Mouse (Mus musculus) midbrain, embryonic 12.5 days (tissue): ENCODE data around the gene Prpf40b. TPM values are rescaled to one million over a fixed set of nuclear protein-coding genes. Genes with fewer than 3 reads are reported as not detected.

Experiments
- ATAC-seq: fragments of 200-750 bp; cut with Nextera tagmentation; 2 replicates; pipeline ENCODE4 v1.8.0; 2017; ENCODE audit warnings: low read depth, moderate TSS enrichment, moderate library complexity; ENCODE audit not compliant: low FRiP score
- H3K27ac ChIP-seq: fragments of 300-500 bp; sonication (generic); replicated peaks from 2 replicates; pipeline ENCODE4 v1.5.1; 2016; ENCODE audit warnings: mild to moderate bottlenecking
- H3K27me3 ChIP-seq: fragments of 300-500 bp; sonication (generic); 2 replicates; pipeline ENCODE4 v1.6.1; 2016; ENCODE audit warnings: mild to moderate bottlenecking
- H3K36me3 ChIP-seq: fragments of 300-500 bp; sonication (generic); 2 replicates; pipeline ENCODE4 v1.6.1; 2016
- H3K4me1 ChIP-seq: fragments of 300-500 bp; sonication (generic); 2 replicates; pipeline ENCODE4 v1.6.1; 2016
- H3K4me2 ChIP-seq: fragments of 300-500 bp; sonication (generic); replicated peaks from 2 replicates; pipeline ENCODE4 v1.6.1; 2016; ENCODE audit warnings: mild to moderate bottlenecking, moderate library complexity
- H3K4me3 ChIP-seq: fragments of 300-500 bp; sonication (generic); 2 replicates; pipeline ENCODE4 v1.5.1; 2016; ENCODE audit warnings: mild to moderate bottlenecking
- H3K9ac ChIP-seq: fragments of 300-500 bp; sonication (generic); replicated peaks from 2 replicates; pipeline ENCODE4 v1.6.1; 2016; ENCODE audit warnings: mild to moderate bottlenecking, moderate library complexity
- H3K9me3 ChIP-seq: fragments of 300-500 bp; sonication (generic); 2 replicates; pipeline ENCODE4 v1.6.1; 2016; ENCODE audit warnings: mild to moderate bottlenecking
- WGBS: fragments of 180-500 bp; shearing (Covaris S2); methylation state at CpG from one replicate; pipeline ENCODE4 v1.1.7; 2016; 5-methylcytosine and 5-hydroxymethylcytosine counted together
- polyA plus RNA-seq: library from polyadenylated mRNA; unstranded; fragments of >200 nt; fragmentation: Nextera tagmentation; extraction: Ambion mirVana; gene quantifications from 2 replicates; pipeline ENCODE4 v1.2.1, GENCODE M21; 2016

Gene Prpf40b
- polyA plus RNA-seq, 1 experiment from 2014 or later = 78.1 TPM

DNA sequence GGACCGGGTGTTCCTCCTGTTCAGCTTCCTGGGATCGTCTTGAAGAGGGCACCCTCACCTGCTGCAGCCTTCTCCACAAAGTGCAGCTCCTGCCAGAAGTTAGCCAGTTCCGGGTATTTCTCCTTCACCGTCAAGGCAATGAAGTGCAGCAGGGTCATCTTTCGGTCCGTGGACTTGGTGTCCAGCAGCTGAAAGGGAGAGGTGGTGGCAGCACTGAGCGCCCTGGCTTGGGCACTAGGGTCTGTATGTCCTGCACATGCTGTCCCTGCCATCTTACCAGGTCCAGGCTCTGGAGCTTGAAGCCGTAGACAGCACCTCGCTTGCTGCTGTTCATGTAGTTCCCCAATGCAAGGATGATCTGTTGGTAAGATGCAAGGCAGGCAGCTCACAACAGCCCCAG, 26.1 kb downstream of the Prpf40b start:
- Histone ChIP-seq H3K36me3 (peaks cover 92% of the 10 kb centered on the region), H3K9ac (no peak overlapping the region), H3K9me3 (no peaks in the 10 kb centered on the region), H3K4me1 (no peaks in the 10 kb centered on the region), H3K4me3 (no peak overlapping the region), H3K4me2 (no peak overlapping the region), H3K27me3 (no peaks in the 10 kb centered on the region), H3K27ac (0 out of 2 replicates have a peak overlapping the region, but pooled peaks have one; percentile 20)
- WGBS = 82% methylated on average over 9 of the region's 9 CpGs
- ATAC-seq = no peak

DNA sequence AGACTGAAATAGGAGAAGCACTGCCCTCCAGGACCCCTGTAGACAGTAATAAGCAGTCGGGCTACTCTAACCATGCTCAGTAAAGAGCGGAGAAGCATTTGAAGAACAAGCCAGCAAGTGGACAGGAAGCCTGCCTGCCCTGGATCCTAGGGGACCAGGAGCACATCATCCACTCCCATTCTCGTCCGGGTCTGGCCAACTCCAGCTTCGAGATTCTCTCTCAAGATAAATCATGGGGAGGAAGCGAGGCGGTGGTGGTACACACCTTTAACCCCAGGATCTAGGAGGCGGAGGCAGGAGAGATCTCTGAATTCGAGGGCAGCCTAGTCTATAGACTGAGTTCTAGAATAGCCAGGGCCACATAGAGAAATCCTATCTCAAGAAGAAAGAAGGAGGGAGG, 29.3 kb downstream of the Prpf40b start:
- H3K4me1 ChIP-seq = no peaks in the 10 kb centered on the region
- no peak for ATAC-seq
- H3K4me3 ChIP-seq = no peak overlapping the region
- H3K4me2 ChIP-seq = no peak overlapping the region
- WGBS = 91% methylated on average over 9 of the region's 9 CpGs
- no peaks in the 10 kb centered on the region for H3K9me3 ChIP-seq
- H3K27me3 ChIP-seq = no peaks in the 10 kb centered on the region
- H3K9ac ChIP-seq = no peak overlapping the region
- H3K27ac ChIP-seq = no peak overlapping the region
- peaks cover 77% of the 10 kb centered on the region for H3K36me3 ChIP-seq

GRCm38 (mm10) chr15:99325598-99325997, 30.7 kb downstream of the Prpf40b start:
- H3K27ac ChIP-seq = no peak overlapping the region
- H3K9ac ChIP-seq = no peak overlapping the region
- H3K4me3 ChIP-seq = no peak overlapping the region
- H3K9me3 ChIP-seq = no peaks in the 10 kb centered on the region
- WGBS = 89% methylated on average over 6 of the region's 6 CpGs
- no peaks in the 10 kb centered on the region for H3K4me1 ChIP-seq
- no peaks in the 10 kb centered on the region for H3K27me3 ChIP-seq
- H3K36me3 ChIP-seq = peaks cover 62% of the 10 kb centered on the region
- no peak for ATAC-seq
- H3K4me2 ChIP-seq = no peak overlapping the region

GRCm38 (mm10) chr15:99326407-99326806, 31.5 kb downstream of the Prpf40b start:
- 74% methylated on average over 2 of the region's 2 CpGs for WGBS
- Histone ChIP-seq H3K27me3 (no peaks in the 10 kb centered on the region), H3K9me3 (no peaks in the 10 kb centered on the region), H3K36me3 (peaks cover 54% of the 10 kb centered on the region), H3K27ac (no peak overlapping the region), H3K9ac (no peak overlapping the region), H3K4me1 (no peaks in the 10 kb centered on the region), H3K4me3 (no peak overlapping the region), H3K4me2 (no peak overlapping the region)
- no peak for ATAC-seq

GRCm38 (mm10) chr15:99326959-99327358, 32.1 kb downstream of the Prpf40b start:
- H3K27me3 ChIP-seq = no peaks in the 10 kb centered on the region
- peaks cover 49% of the 10 kb centered on the region for H3K36me3 ChIP-seq
- ATAC-seq = no peak
- H3K4me1 ChIP-seq = no peaks in the 10 kb centered on the region
- H3K4me3 ChIP-seq = no peak overlapping the region
- H3K27ac ChIP-seq = no peak overlapping the region
- H3K9ac ChIP-seq = no peak overlapping the region
- WGBS = 74% methylated on average over 1 of the region's 1 CpGs
- H3K9me3 ChIP-seq = no peaks in the 10 kb centered on the region
- no peak overlapping the region for H3K4me2 ChIP-seq

- H3K4me3 ChIP-seq = no peak overlapping the region
- no peak overlapping the region for H3K27ac ChIP-seq
- H3K27me3 ChIP-seq = no peaks in the 10 kb centered on the region
- H3K4me1 ChIP-seq = no peaks in the 10 kb centered on the region
- H3K4me2 ChIP-seq = no peak overlapping the region
- 88% methylated on average over 5 of the region's 5 CpGs for WGBS
- H3K9me3 ChIP-seq = no peaks in the 10 kb centered on the region
- H3K9ac ChIP-seq = no peak overlapping the region
- H3K36me3 ChIP-seq = peaks cover 40% of the 10 kb centered on the region
- ATAC-seq = no peak
Measured at GRCm38 (mm10) chr15:99328011-99328410, 33.1 kb downstream of the Prpf40b start.

DNA sequence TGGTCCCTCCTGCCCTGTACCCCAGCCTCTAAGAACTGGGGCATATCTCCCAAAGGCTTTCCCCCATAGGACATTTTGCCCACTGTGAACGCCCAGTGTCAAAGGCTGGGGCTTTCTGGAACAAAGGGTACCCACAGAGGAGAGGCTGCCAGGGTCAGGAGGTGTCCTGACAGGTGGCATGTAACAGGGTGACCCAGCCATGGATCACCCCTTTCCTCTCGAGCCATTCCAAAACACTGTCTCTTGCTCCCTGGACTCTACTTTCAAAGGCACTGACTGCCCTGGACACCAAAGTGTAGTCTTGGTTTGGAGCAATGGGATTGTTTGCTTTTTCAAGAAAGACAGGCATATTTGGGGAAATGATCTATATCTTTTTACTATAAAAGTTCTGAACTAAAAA, 35.4 kb downstream of the Prpf40b start:
- H3K4me2 ChIP-seq = no peak overlapping the region
- 75% methylated on average over 2 of the region's 2 CpGs for WGBS
- ATAC-seq = no peak
- H3K27me3 ChIP-seq = no peaks in the 10 kb centered on the region
- H3K27ac ChIP-seq = no peak overlapping the region
- no peak overlapping the region for H3K4me3 ChIP-seq
- H3K9ac ChIP-seq = no peak overlapping the region
- H3K9me3 ChIP-seq = no peaks in the 10 kb centered on the region
- H3K4me1 ChIP-seq = 0 out of 2 replicates have a peak, but pooled peaks cover 4% of the 10 kb centered on the region
- H3K36me3 ChIP-seq = peaks cover 21% of the 10 kb centered on the region

DNA sequence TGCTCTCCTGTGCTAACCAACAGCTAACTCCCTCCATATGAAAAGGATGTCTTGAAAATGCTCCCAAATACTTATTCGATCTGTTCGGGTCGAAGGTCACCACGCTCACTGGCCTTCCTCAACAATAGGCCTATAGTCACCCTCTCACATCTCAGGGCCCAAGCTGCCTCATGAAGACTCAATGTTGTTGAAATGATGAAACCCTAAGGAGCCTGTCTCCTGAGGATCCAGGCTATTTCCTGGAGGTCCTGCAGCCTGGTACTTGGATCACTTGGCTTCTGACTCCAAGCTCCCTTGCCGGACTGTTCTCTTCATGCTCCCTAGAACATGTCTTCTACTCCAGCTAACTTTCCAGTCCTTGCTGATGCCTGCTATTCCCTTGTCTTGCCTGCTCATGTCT, 36.5 kb downstream of the Prpf40b start:
- 58% methylated on average over 5 of the region's 5 CpGs for WGBS
- Histone ChIP-seq H3K4me3 (no peak overlapping the region), H3K4me1 (0 out of 2 replicates have a peak, but pooled peaks cover 4% of the 10 kb centered on the region), H3K27me3 (no peaks in the 10 kb centered on the region), H3K4me2 (no peak overlapping the region), H3K27ac (no peak overlapping the region), H3K36me3 (peaks cover 16% of the 10 kb centered on the region), H3K9ac (no peak overlapping the region), H3K9me3 (no peaks in the 10 kb centered on the region)
- no peak for ATAC-seq

DNA sequence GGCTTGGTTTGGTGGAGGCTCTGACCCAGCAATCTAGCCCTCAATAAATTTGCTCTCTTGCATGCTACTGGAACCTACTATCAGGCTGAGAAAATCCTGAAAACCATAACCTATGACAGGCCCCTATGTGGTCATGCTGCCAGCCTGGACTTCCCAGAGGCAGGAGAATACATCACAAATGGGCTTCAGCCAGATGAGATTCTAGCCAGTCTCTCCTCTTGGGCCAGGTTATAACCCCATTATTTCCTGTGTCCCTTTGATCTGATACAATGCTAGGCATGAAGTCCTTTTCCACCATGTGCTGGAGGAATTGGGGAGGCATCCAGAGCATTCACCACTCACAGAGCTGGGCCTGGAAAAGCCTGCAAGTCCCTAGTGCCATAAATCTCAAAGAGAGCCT, 37.2 kb downstream of the Prpf40b start:
- H3K36me3 ChIP-seq = peaks cover 14% of the 10 kb centered on the region
- ATAC-seq = no peak
- H3K4me1 ChIP-seq = 0 out of 2 replicates have a peak, but pooled peaks cover 4% of the 10 kb centered on the region
- H3K9ac ChIP-seq = no peak overlapping the region
- H3K4me3 ChIP-seq = no peak overlapping the region
- H3K27me3 ChIP-seq = no peaks in the 10 kb centered on the region
- no peak overlapping the region for H3K27ac ChIP-seq
- no peaks in the 10 kb centered on the region for H3K9me3 ChIP-seq
- no peak overlapping the region for H3K4me2 ChIP-seq

- Histone ChIP-seq H3K4me3 (no peak overlapping the region), H3K27ac (peak overlapping the region; percentile 56), H3K4me2 (no peak overlapping the region), H3K4me1 (0 out of 2 replicates have a peak, but pooled peaks cover 4% of the 10 kb centered on the region), H3K9ac (no peak overlapping the region), H3K36me3 (0 out of 2 replicates have a peak, but pooled peaks cover 4% of the 10 kb centered on the region), H3K27me3 (no peaks in the 10 kb centered on the region), H3K9me3 (no peaks in the 10 kb centered on the region)
- WGBS = 72% methylated on average over 9 of the region's 9 CpGs
- ATAC-seq = no peak
Measured at GRCm38 (mm10) chr15:99332921-99333675, 38.2 kb downstream of the Prpf40b start.

DNA sequence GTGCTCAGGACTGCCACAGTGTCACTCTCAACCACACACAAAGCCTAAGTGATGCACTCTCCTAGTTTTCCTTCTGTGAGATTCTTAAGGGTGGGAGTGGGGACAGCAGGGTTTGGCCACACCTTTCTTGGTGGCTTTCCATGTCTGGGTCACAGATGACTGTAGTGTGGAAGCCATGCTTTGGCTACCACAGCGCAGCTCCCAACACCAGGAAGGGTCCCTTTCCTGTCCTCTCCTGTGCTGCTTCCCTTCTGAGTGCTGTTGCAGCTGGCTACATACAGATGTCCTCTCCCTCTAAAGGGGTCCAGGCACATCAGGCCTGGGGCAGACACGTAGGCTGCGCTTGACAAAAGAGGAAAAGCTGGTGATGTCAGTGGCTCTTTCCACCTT, 38.8 kb downstream of the Prpf40b start:
- no peak for ATAC-seq
- no peak overlapping the region for H3K9ac ChIP-seq
- H3K27ac ChIP-seq = peak overlapping the region; percentile 56
- 0 out of 2 replicates have a peak, but pooled peaks cover 4% of the 10 kb centered on the region for H3K4me1 ChIP-seq
- H3K27me3 ChIP-seq = no peaks in the 10 kb centered on the region
- no peaks in the 10 kb centered on the region for H3K36me3 ChIP-seq
- H3K4me2 ChIP-seq = no peak overlapping the region
- no peak overlapping the region for H3K4me3 ChIP-seq
- 90% methylated on average over 2 of the region's 3 CpGs for WGBS
- no peaks in the 10 kb centered on the region for H3K9me3 ChIP-seq

DNA sequence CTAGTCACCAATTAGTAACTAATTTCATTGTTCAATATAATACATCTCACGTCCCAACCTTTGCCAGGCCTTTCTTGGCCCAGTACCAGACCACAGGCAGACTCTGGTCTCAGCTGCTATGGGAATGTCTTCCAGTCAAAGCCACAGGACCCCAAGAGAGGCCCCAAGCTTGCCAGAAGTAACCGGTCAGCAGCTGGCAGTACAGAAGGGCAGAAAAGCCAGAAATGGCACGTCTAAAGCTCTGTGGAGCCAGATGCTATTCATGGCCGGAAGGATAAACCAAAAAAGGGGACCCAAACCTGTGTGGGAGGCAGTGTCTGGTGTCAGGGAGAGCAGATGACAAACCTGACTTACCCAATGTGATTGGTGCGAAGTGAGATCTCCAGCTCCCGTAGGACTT, 39.6 kb downstream of the Prpf40b start:
- Histone ChIP-seq H3K9me3 (no peaks in the 10 kb centered on the region), H3K4me1 (peaks cover 7% of the 10 kb centered on the region; the same call in 1 of the 2 replicates), H3K27ac (no peak overlapping the region), H3K9ac (no peak overlapping the region), H3K4me3 (no peak overlapping the region), H3K27me3 (no peaks in the 10 kb centered on the region), H3K4me2 (no peak overlapping the region), H3K36me3 (no peaks in the 10 kb centered on the region)
- ATAC-seq = no peak
- WGBS = 87% methylated on average over 6 of the region's 6 CpGs
